Mouse (Mus musculus) midbrain, embryonic 12.5 days (tissue): Measurements from ENCODE around the gene Cct5. TPM values are rescaled to one million over a fixed set of nuclear protein-coding genes. Genes with fewer than 3 reads are reported as not detected.
A peak's percentile ranks its signal among the peaks of the same experiment; 100 is the strongest.
"Not testable (repeated sequence)": the region's sequence is repeated elsewhere in the genome, so short reads cannot be mapped to it uniquely, and the experiment has no call there.

ENCODE experiments used
- ATAC-seq: fragments of 200-750 bp; cut with Nextera tagmentation; 2 replicates; pipeline ENCODE4 v1.8.0; 2017; ENCODE audit warnings: low read depth, moderate TSS enrichment, moderate library complexity; ENCODE audit not compliant: low FRiP score
- H3K27ac ChIP-seq: fragments of 300-500 bp; sonication (generic); replicated peaks from 2 replicates; pipeline ENCODE4 v1.5.1; 2016; ENCODE audit warnings: mild to moderate bottlenecking
- H3K27me3 ChIP-seq: fragments of 300-500 bp; sonication (generic); 2 replicates; pipeline ENCODE4 v1.6.1; 2016; ENCODE audit warnings: mild to moderate bottlenecking
- H3K36me3 ChIP-seq: fragments of 300-500 bp; sonication (generic); 2 replicates; pipeline ENCODE4 v1.6.1; 2016
- H3K4me1 ChIP-seq: fragments of 300-500 bp; sonication (generic); 2 replicates; pipeline ENCODE4 v1.6.1; 2016
- H3K4me2 ChIP-seq: fragments of 300-500 bp; sonication (generic); replicated peaks from 2 replicates; pipeline ENCODE4 v1.6.1; 2016; ENCODE audit warnings: mild to moderate bottlenecking, moderate library complexity
- H3K4me3 ChIP-seq: fragments of 300-500 bp; sonication (generic); 2 replicates; pipeline ENCODE4 v1.5.1; 2016; ENCODE audit warnings: mild to moderate bottlenecking
- H3K9ac ChIP-seq: fragments of 300-500 bp; sonication (generic); replicated peaks from 2 replicates; pipeline ENCODE4 v1.6.1; 2016; ENCODE audit warnings: mild to moderate bottlenecking, moderate library complexity
- H3K9me3 ChIP-seq: fragments of 300-500 bp; sonication (generic); 2 replicates; pipeline ENCODE4 v1.6.1; 2016; ENCODE audit warnings: mild to moderate bottlenecking
- WGBS: fragments of 180-500 bp; shearing (Covaris S2); methylation state at CpG from one replicate; pipeline ENCODE4 v1.1.7; 2016; 5-methylcytosine and 5-hydroxymethylcytosine counted together
- polyA plus RNA-seq: library from polyadenylated mRNA; unstranded; fragments of >200 nt; fragmentation: Nextera tagmentation; extraction: Ambion mirVana; gene quantifications from 2 replicates; pipeline ENCODE4 v1.2.1, GENCODE M21; 2016

Gene Cct5
- polyA plus RNA-seq, 1 experiment from 2014 or later, result 610 TPM

GRCm38 (mm10) chr15:31595651-31596050 is 6.0 kb downstream of the Cct5 start:
- Histone ChIP-seq H3K9ac (no peak overlapping the region), H3K36me3 (peaks cover 73% of the 10 kb centered on the region), H3K4me1 (peaks cover 18% of the 10 kb centered on the region), H3K9me3 (no peaks in the 10 kb centered on the region), H3K27ac (no peak overlapping the region), H3K4me3 (no peak overlapping the region), H3K4me2 (no peak overlapping the region), H3K27me3 (no peaks in the 10 kb centered on the region)
- 95% methylated on average over 7 of the region's 7 CpGs for WGBS
- no peak for ATAC-seq

- peaks cover 5% of the 10 kb centered on the region for H3K4me1 ChIP-seq
- H3K4me3 ChIP-seq, result no peak overlapping the region
- no peak for ATAC-seq
- no peaks in the 10 kb centered on the region for H3K9me3 ChIP-seq
- H3K27me3 ChIP-seq, result no peaks in the 10 kb centered on the region
- H3K36me3 ChIP-seq, result peaks cover 86% of the 10 kb centered on the region
- no peak overlapping the region for H3K9ac ChIP-seq
- no peak overlapping the region for H3K27ac ChIP-seq
- 92% methylated on average over 14 of the region's 14 CpGs for WGBS
- no peak overlapping the region for H3K4me2 ChIP-seq
These were observed 7.3 kb downstream of the Cct5 start for GRCm38 (mm10) chr15:31594260-31594659.

- ATAC-seq, result no peak
- Histone ChIP-seq H3K4me2 (no peak overlapping the region), H3K9ac (no peak overlapping the region), H3K9me3 (no peaks in the 10 kb centered on the region), H3K27me3 (no peaks in the 10 kb centered on the region), H3K4me1 (no peaks in the 10 kb centered on the region), H3K4me3 (no peak overlapping the region), H3K36me3 (peaks cover 86% of the 10 kb centered on the region), H3K27ac (no peak overlapping the region)
- 95% methylated on average over 8 of the region's 8 CpGs for WGBS
These were observed 9.1 kb downstream of the Cct5 start for GRCm38 (mm10) chr15:31592531-31592930.

GRCm38 (mm10) chr15:31590176-31590575 is 11.4 kb downstream of the Cct5 start:
- H3K36me3 ChIP-seq, result peaks cover 64% of the 10 kb centered on the region
- H3K27me3 ChIP-seq, result no peaks in the 10 kb centered on the region
- no peaks in the 10 kb centered on the region for H3K9me3 ChIP-seq

GRCm38 (mm10) chr15:31588989-31589640 is 12.5 kb downstream of the Cct5 start:
- Histone ChIP-seq H3K9me3 (no peaks in the 10 kb centered on the region), H3K4me1 (no peaks in the 10 kb centered on the region), H3K27me3 (no peaks in the 10 kb centered on the region), H3K36me3 (peaks cover 53% of the 10 kb centered on the region), H3K4me3 (no peak overlapping the region), H3K27ac (no peak overlapping the region), H3K4me2 (no peak overlapping the region), H3K9ac (no peak overlapping the region)
- ATAC-seq, result no peak
- WGBS, result 75% methylated on average over 8 of the region's 8 CpGs

More at GRCm38 (mm10) chr15:31590176-31590575, 11.4 kb downstream of the Cct5 start:
- Histone ChIP-seq H3K9ac (no peak overlapping the region), H3K4me3 (no peak overlapping the region), H3K27ac (no peak overlapping the region), H3K4me1 (no peaks in the 10 kb centered on the region), H3K4me2 (no peak overlapping the region)
- WGBS, result 95% methylated on average over 5 of the region's 5 CpGs
- no peak for ATAC-seq

- H3K27me3 ChIP-seq, result no peaks in the 10 kb centered on the region
- H3K36me3 ChIP-seq, result peaks cover 40% of the 10 kb centered on the region
- H3K4me1 ChIP-seq, result no peaks in the 10 kb centered on the region
- H3K4me2 ChIP-seq, result no peak overlapping the region
- ATAC-seq, result no peak
- no peak overlapping the region for H3K9ac ChIP-seq
- H3K9me3 ChIP-seq, result no peaks in the 10 kb centered on the region
- WGBS, result 74% methylated on average over 2 of the region's 2 CpGs
- no peak overlapping the region for H3K27ac ChIP-seq
- no peak overlapping the region for H3K4me3 ChIP-seq
These were observed 13.8 kb downstream of the Cct5 start for GRCm38 (mm10) chr15:31587789-31588188.

- Histone ChIP-seq H3K36me3 (peaks cover 27% of the 10 kb centered on the region), H3K4me1 (no peaks in the 10 kb centered on the region), H3K4me3 (no peak overlapping the region), H3K4me2 (no peak overlapping the region), H3K27ac (no peak overlapping the region), H3K27me3 (no peaks in the 10 kb centered on the region), H3K9ac (no peak overlapping the region), H3K9me3 (no peaks in the 10 kb centered on the region)
- peak; percentile 34 for ATAC-seq
- WGBS, result 7% methylated on average over 4 of the region's 4 CpGs
These were observed 15.1 kb downstream of the Cct5 start for GRCm38 (mm10) chr15:31586519-31586918.

- H3K27ac ChIP-seq, result no peak overlapping the region
- no peaks in the 10 kb centered on the region for H3K4me1 ChIP-seq
- no peaks in the 10 kb centered on the region for H3K27me3 ChIP-seq
- no peak overlapping the region for H3K4me3 ChIP-seq
- H3K9ac ChIP-seq, result no peak overlapping the region
- no peak for ATAC-seq
- no peak overlapping the region for H3K4me2 ChIP-seq
- peaks cover 23% of the 10 kb centered on the region for H3K36me3 ChIP-seq
- H3K9me3 ChIP-seq, result no peaks in the 10 kb centered on the region
- WGBS, result 86% methylated on average over 5 of the region's 5 CpGs
These were observed 15.5 kb downstream of the Cct5 start for GRCm38 (mm10) chr15:31586088-31586487.

GRCm38 (mm10) chr15:31585238-31585637 is 16.4 kb downstream of the Cct5 start:
- H3K4me2 ChIP-seq, result no peak overlapping the region
- no peaks in the 10 kb centered on the region for H3K4me1 ChIP-seq
- ATAC-seq, result no peak
- 80% methylated on average over 7 of the region's 7 CpGs for WGBS
- H3K27ac ChIP-seq, result no peak overlapping the region
- no peak overlapping the region for H3K4me3 ChIP-seq
- H3K9ac ChIP-seq, result no peak overlapping the region
- no peaks in the 10 kb centered on the region for H3K9me3 ChIP-seq
- peaks cover 15% of the 10 kb centered on the region for H3K36me3 ChIP-seq
- H3K27me3 ChIP-seq, result no peaks in the 10 kb centered on the region

GRCm38 (mm10) chr15:31583304-31584085 is 18.1 kb downstream of the Cct5 start:
- no peak overlapping the region for H3K9ac ChIP-seq

GRCm38 (mm10) chr15:31581086-31581485 is 20.5 kb downstream of the Cct5 start:
- not testable (repeated sequence) for H3K4me3 ChIP-seq, H3K36me3 ChIP-seq, H3K9ac ChIP-seq, H3K27me3 ChIP-seq, H3K4me1 ChIP-seq, ATAC-seq, H3K4me2 ChIP-seq, H3K27ac ChIP-seq, H3K9me3 ChIP-seq
- WGBS, result 91% methylated on average over 2 of the region's 2 CpGs

More at GRCm38 (mm10) chr15:31583304-31584085, 18.1 kb downstream of the Cct5 start:
- ATAC-seq, result no peak
- no peaks in the 10 kb centered on the region for H3K9me3 ChIP-seq
- H3K27me3 ChIP-seq, result no peaks in the 10 kb centered on the region
- H3K4me1 ChIP-seq, result no peaks in the 10 kb centered on the region
- H3K4me2 ChIP-seq, result no peak overlapping the region
- no peak overlapping the region for H3K4me3 ChIP-seq
- H3K36me3 ChIP-seq, result peaks cover 1% of the 10 kb centered on the region; the same call in 1 of the 2 replicates
- H3K27ac ChIP-seq, result no peak overlapping the region
- 91% methylated on average over 13 of the region's 13 CpGs for WGBS

- 77% methylated on average over 5 of the region's 5 CpGs for WGBS
These were observed 25.5 kb downstream of the Cct5 start for GRCm38 (mm10) chr15:31576076-31576475.

More at GRCm38 (mm10) chr15:31576076-31576475, 25.5 kb downstream of the Cct5 start:
- H3K4me2 ChIP-seq, result no peak overlapping the region
- H3K27ac ChIP-seq, result no peak overlapping the region
- no peaks in the 10 kb centered on the region for H3K4me1 ChIP-seq
- H3K4me3 ChIP-seq, result no peak overlapping the region
- no peaks in the 10 kb centered on the region for H3K9me3 ChIP-seq
- H3K9ac ChIP-seq, result no peak overlapping the region
- H3K27me3 ChIP-seq, result no peaks in the 10 kb centered on the region
- no peaks in the 10 kb centered on the region for H3K36me3 ChIP-seq
- ATAC-seq, result no peak
